Mouse (Mus musculus) neural tube, embryonic 15.5 days (tissue): ENCODE data around the gene Pkdcc. TPM values are rescaled to one million over a fixed set of nuclear protein-coding genes. Genes with fewer than 3 reads are reported as not detected.
A peak's percentile ranks its signal among the peaks of the same experiment; 100 is the strongest.

Experiments
- ATAC-seq: fragments of 200-750 bp; cut with Nextera tagmentation; 2 replicates; pipeline ENCODE4 v1.8.0; 2017; ENCODE audit warnings: mild to moderate bottlenecking, moderate TSS enrichment, moderate library complexity; ENCODE audit not compliant: low FRiP score
- H3K27ac ChIP-seq: fragments of 300-500 bp; sonication (generic); replicated peaks from 2 replicates; pipeline ENCODE4 v1.5.1; 2015; ENCODE audit warnings: mild to moderate bottlenecking, inconsistent platforms
- H3K27me3 ChIP-seq: fragments of 300-500 bp; sonication (generic); replicated peaks from 2 replicates; pipeline ENCODE4 v1.6.1; 2015; ENCODE audit warnings: inconsistent platforms
- H3K36me3 ChIP-seq: fragments of 300-500 bp; sonication (generic); 2 replicates; pipeline ENCODE4 v1.6.1; 2015; ENCODE audit warnings: inconsistent platforms
- H3K4me1 ChIP-seq: fragments of 300-500 bp; sonication (generic); 2 replicates; pipeline ENCODE4 v1.6.1; 2015; ENCODE audit warnings: inconsistent platforms
- H3K4me2 ChIP-seq: fragments of 300-500 bp; sonication (generic); 2 replicates; pipeline ENCODE4 v1.6.1; 2015; ENCODE audit warnings: inconsistent platforms, mild to moderate bottlenecking, moderate library complexity
- H3K4me3 ChIP-seq: fragments of 300-500 bp; sonication (generic); replicated peaks from 2 replicates; pipeline ENCODE4 v1.5.1; 2015; ENCODE audit warnings: mild to moderate bottlenecking, inconsistent platforms
- H3K9ac ChIP-seq: fragments of 300-500 bp; sonication (generic); replicated peaks from 2 replicates; pipeline ENCODE4 v1.6.1; 2015; ENCODE audit warnings: mild to moderate bottlenecking, inconsistent platforms
- H3K9me3 ChIP-seq: fragments of 300-500 bp; sonication (generic); replicated peaks from 2 replicates; pipeline ENCODE4 v1.6.1; 2016; ENCODE audit warnings: inconsistent platforms
- WGBS: fragments of 180-500 bp; shearing (Covaris S2); methylation state at CpG from one replicate; pipeline ENCODE4 v1.1.7; 2015; ENCODE audit warnings: mixed read lengths; 5-methylcytosine and 5-hydroxymethylcytosine counted together
- polyA plus RNA-seq: library from polyadenylated mRNA; unstranded; fragments of >200 nt; fragmentation: Nextera tagmentation; extraction: Ambion mirVana; gene quantifications from 2 replicates; pipeline ENCODE4 v1.2.1, GENCODE M21; 2015

Pkdcc gene
- polyA plus RNA-seq, 1 experiment from 2014 or later, result 4.5 TPM

GRCm38 (mm10) chr17:83226395-83226986 is 11.4 kb downstream of the Pkdcc start:
- Histone ChIP-seq H3K36me3 (peaks cover 14% of the 10 kb centered on the region), H3K27me3 (no peaks in the 10 kb centered on the region; the same call in 1 of the 2 replicates), H3K9me3 (no peaks in the 10 kb centered on the region), H3K27ac (no peak overlapping the region), H3K4me2 (no peak overlapping the region), H3K4me1 (peaks cover 21% of the 10 kb centered on the region), H3K4me3 (no peak overlapping the region), H3K9ac (no peak overlapping the region)
- WGBS, result 72% methylated on average over 8 of the region's 8 CpGs
- ATAC-seq, result no peak

- no peak for ATAC-seq
- Histone ChIP-seq H3K9ac (no peak overlapping the region), H3K4me3 (no peak overlapping the region), H3K4me2 (no peak overlapping the region), H3K4me1 (no peaks in the 10 kb centered on the region), H3K9me3 (no peaks in the 10 kb centered on the region), H3K27me3 (no peaks in the 10 kb centered on the region; the same call in 1 of the 2 replicates), H3K36me3 (no peaks in the 10 kb centered on the region), H3K27ac (no peak overlapping the region)
- WGBS, result 64% methylated on average over 11 of the region's 11 CpGs
Measured at GRCm38 (mm10) chr17:83231357-83231756, 16.3 kb downstream of the Pkdcc start.

- Histone ChIP-seq H3K9ac (no peak overlapping the region), H3K4me3 (no peak overlapping the region), H3K27ac (no peak overlapping the region), H3K9me3 (no peaks in the 10 kb centered on the region), H3K27me3 (no peaks in the 10 kb centered on the region), H3K36me3 (no peaks in the 10 kb centered on the region), H3K4me1 (peaks cover 5% of the 10 kb centered on the region; the same call in 1 of the 2 replicates), H3K4me2 (no peak overlapping the region)
- WGBS, result 82% methylated on average over 10 of the region's 10 CpGs
- no peak for ATAC-seq
Measured at GRCm38 (mm10) chr17:83235227-83235626, 20.1 kb downstream of the Pkdcc start.

GRCm38 (mm10) chr17:83236202-83236601 is 21.1 kb downstream of the Pkdcc start:
- WGBS, result 76% methylated on average over 8 of the region's 8 CpGs
- Histone ChIP-seq H3K4me2 (no peak overlapping the region), H3K27ac (no peak overlapping the region), H3K36me3 (no peaks in the 10 kb centered on the region), H3K27me3 (no peaks in the 10 kb centered on the region), H3K9ac (no peak overlapping the region), H3K4me1 (peaks cover 5% of the 10 kb centered on the region; the same call in 1 of the 2 replicates), H3K4me3 (no peak overlapping the region), H3K9me3 (no peaks in the 10 kb centered on the region)
- no peak for ATAC-seq

GRCm38 (mm10) chr17:83238123-83239058 is 23.3 kb downstream of the Pkdcc start:
- peaks cover 5% of the 10 kb centered on the region; the same call in 1 of the 2 replicates for H3K4me1 ChIP-seq
- H3K4me2 ChIP-seq, result no peak overlapping the region
- no peak overlapping the region for H3K27ac ChIP-seq
- H3K4me3 ChIP-seq, result no peak overlapping the region
- H3K36me3 ChIP-seq, result no peaks in the 10 kb centered on the region
- peak; percentile 55; the same call in 1 of the 2 replicates for ATAC-seq
- H3K9me3 ChIP-seq, result no peaks in the 10 kb centered on the region
- 56% methylated on average over 16 of the region's 16 CpGs for WGBS
- no peak overlapping the region for H3K9ac ChIP-seq
- no peaks in the 10 kb centered on the region for H3K27me3 ChIP-seq

- H3K27me3 ChIP-seq, result no peaks in the 10 kb centered on the region
- ATAC-seq, result no peak
- no peak overlapping the region for H3K27ac ChIP-seq
- 74% methylated on average over 1 of the region's 1 CpGs for WGBS
- H3K9ac ChIP-seq, result no peak overlapping the region
- H3K4me2 ChIP-seq, result no peak overlapping the region
- H3K4me3 ChIP-seq, result no peak overlapping the region
- no peaks in the 10 kb centered on the region for H3K9me3 ChIP-seq
- no peaks in the 10 kb centered on the region for H3K36me3 ChIP-seq
- no peaks in the 10 kb centered on the region; the same call in 1 of the 2 replicates for H3K4me1 ChIP-seq
Measured at GRCm38 (mm10) chr17:83244502-83244901, 29.4 kb downstream of the Pkdcc start.

- Histone ChIP-seq H3K27me3 (no peaks in the 10 kb centered on the region), H3K4me3 (no peak overlapping the region), H3K4me1 (no peaks in the 10 kb centered on the region; the same call in 1 of the 2 replicates), H3K4me2 (no peak overlapping the region), H3K9ac (no peak overlapping the region), H3K36me3 (no peaks in the 10 kb centered on the region), H3K27ac (no peak overlapping the region), H3K9me3 (no peaks in the 10 kb centered on the region)
- 72% methylated on average over 3 of the region's 3 CpGs for WGBS
- no peak for ATAC-seq
Measured at GRCm38 (mm10) chr17:83245460-83245859, 30.4 kb downstream of the Pkdcc start.

- Histone ChIP-seq H3K36me3 (no peaks in the 10 kb centered on the region), H3K27me3 (no peaks in the 10 kb centered on the region), H3K4me3 (no peak overlapping the region), H3K27ac (no peak overlapping the region), H3K9me3 (no peaks in the 10 kb centered on the region), H3K4me2 (no peak overlapping the region), H3K9ac (no peak overlapping the region), H3K4me1 (no peaks in the 10 kb centered on the region; the same call in 1 of the 2 replicates)
- ATAC-seq, result no peak
- WGBS, result 34% methylated on average over 7 of the region's 7 CpGs
Measured at GRCm38 (mm10) chr17:83246090-83246489, 31.0 kb downstream of the Pkdcc start.

GRCm38 (mm10) chr17:83247176-83247575 is 32.1 kb downstream of the Pkdcc start:
- 72% methylated on average over 4 of the region's 4 CpGs for WGBS
- no peak overlapping the region for H3K4me2 ChIP-seq
- no peak overlapping the region for H3K27ac ChIP-seq
- no peaks in the 10 kb centered on the region for H3K36me3 ChIP-seq
- no peak overlapping the region for H3K4me3 ChIP-seq
- ATAC-seq, result no peak
- H3K9ac ChIP-seq, result no peak overlapping the region
- no peaks in the 10 kb centered on the region for H3K9me3 ChIP-seq
- H3K4me1 ChIP-seq, result no peaks in the 10 kb centered on the region; the same call in 1 of the 2 replicates
- H3K27me3 ChIP-seq, result no peaks in the 10 kb centered on the region

- Histone ChIP-seq H3K27me3 (no peaks in the 10 kb centered on the region), H3K4me1 (peaks cover 2% of the 10 kb centered on the region), H3K4me2 (no peak overlapping the region), H3K9me3 (no peaks in the 10 kb centered on the region), H3K27ac (no peak overlapping the region), H3K4me3 (no peak overlapping the region), H3K36me3 (no peaks in the 10 kb centered on the region), H3K9ac (no peak overlapping the region)
- ATAC-seq, result no peak
- 38% methylated on average over 2 of the region's 2 CpGs for WGBS
Measured at GRCm38 (mm10) chr17:83248467-83248866, 33.4 kb downstream of the Pkdcc start.

GRCm38 (mm10) chr17:83250903-83251526 is 35.9 kb downstream of the Pkdcc start:
- Histone ChIP-seq H3K27me3 (no peaks in the 10 kb centered on the region; the same call in 1 of the 2 replicates), H3K4me1 (peaks cover 2% of the 10 kb centered on the region), H3K36me3 (no peaks in the 10 kb centered on the region), H3K4me3 (no peak overlapping the region), H3K9me3 (no peaks in the 10 kb centered on the region), H3K9ac (no peak overlapping the region), H3K27ac (no peak overlapping the region), H3K4me2 (no peak overlapping the region)
- ATAC-seq, result no peak
- WGBS, result 77% methylated on average over 18 of the region's 18 CpGs
